Mouse (Mus musculus) right cerebral cortex, postnatal 14 days (tissue): ENCODE measurements around the gene H2-Ab1.
A peak's percentile ranks its signal among the peaks of the same experiment; 100 is the strongest.

Source experiments
- DNase-seq: peaks from one replicate; pipeline ENCODE4 v3.0.0; 2022

Gene H2-Ab1

GRCm38 (mm10) chr17:34312185-34312584, 54.7 kb downstream of the H2-Ab1 start:
- no peak for DNase-seq

- peak; percentile 75 for DNase-seq
These were observed 55.9 kb downstream of the H2-Ab1 start for GRCm38 (mm10) chr17:34313393-34313792.

GRCm38 (mm10) chr17:34314286-34314685, 56.8 kb downstream of the H2-Ab1 start:
- no peak for DNase-seq

GRCm38 (mm10) chr17:34315512-34315911, 58.0 kb downstream of the H2-Ab1 start:
- DNase-seq, result no peak

GRCm38 (mm10) chr17:34316697-34317096, 59.2 kb downstream of the H2-Ab1 start:
- DNase-seq, result no peak

- no peak for DNase-seq
These were observed 59.8 kb downstream of the H2-Ab1 start for GRCm38 (mm10) chr17:34317275-34317674.
